Mouse (Mus musculus) small intestine, adult 2 months (tissue): Measurements from ENCODE around the gene Ip6k1.

Experiments used
- CTCF ChIP-seq: fragments of 200-500 bp; IDR thresholded peaks from 2 replicates; pipeline ENCODE4 v1.5.1; 2012; ENCODE audit warnings: low read depth, mild to moderate bottlenecking, control low read depth, inconsistent platforms, low read length, moderate library complexity, mixed read lengths; ENCODE audit not compliant: insufficient replicate concordance, insufficient read length; ENCODE audit errors: extremely low read depth
- POLR2A ChIP-seq: fragments of 200-500 bp; IDR thresholded peaks from 2 replicates; pipeline ENCODE4 v1.6.1; 2012; ENCODE audit warnings: low read depth, mild to moderate bottlenecking, control low read depth, inconsistent platforms, low read length, moderate library complexity

DNA sequence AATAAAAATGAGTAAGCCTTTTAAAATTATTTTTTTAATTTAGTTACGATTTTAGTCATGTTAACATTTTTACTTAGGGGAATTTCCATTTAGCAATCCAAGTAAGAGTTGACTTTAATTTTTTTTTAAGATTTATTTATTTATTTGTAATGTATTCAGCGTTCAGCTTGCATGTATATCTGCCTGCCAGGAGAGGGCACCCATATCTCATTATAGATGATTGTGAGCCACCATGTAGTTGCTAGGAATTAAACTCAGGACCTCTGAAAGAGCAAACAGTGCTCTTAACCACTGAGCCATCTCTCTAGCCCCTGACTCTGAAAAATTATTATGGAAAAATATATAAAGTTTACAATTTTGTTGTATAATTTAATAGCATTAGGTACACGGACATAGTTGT lies 24.3 kb downstream of the Ip6k1 start:
- TF ChIP-seq POLR2A (no peak), CTCF (no peak)
